Mouse (Mus musculus): Measurements from ENCODE around the gene Cryba4.

DNA sequence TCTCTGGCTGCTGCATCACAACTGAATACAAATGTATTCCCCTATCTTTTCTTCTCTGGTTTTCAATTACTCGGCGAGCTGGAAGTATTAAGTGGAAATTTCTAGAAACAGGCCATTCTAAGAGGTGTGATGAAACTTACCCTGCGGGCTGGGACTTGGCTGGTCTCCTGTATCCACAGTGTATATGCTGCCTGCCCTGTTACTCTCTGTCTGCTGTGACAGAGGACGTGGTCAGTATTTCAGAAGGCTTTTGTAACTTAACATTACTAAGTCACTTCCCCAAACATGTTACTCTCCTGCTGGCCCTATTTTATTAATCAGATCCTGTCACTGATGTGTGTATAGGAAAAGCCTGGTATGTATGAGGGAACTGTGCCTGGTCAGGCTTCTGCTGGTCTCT, 29.4 kb upstream of the Cryba4 start:
- no peak for TF ChIP-seq CTCF (IDR thresholded peaks at IDR 0.05; ENCODE audit: insufficient read depth, low read length)
- no peak for TF ChIP-seq POLR2A (IDR thresholded peaks at IDR 0.05; ENCODE audit: borderline replicate concordance, extremely low read depth, low read depth, low read length)

All from lung, adult 2 months (tissue).